Mouse (Mus musculus) R1 (cell line): ENCODE measurements at regions not wholly inside any gene's neighbourhood (a gene's known extent, or its start where the extent isn't known, plus 50 kb on each side); places are given as distances from the start of the nearest gene placed in this dataset.

Source experiments
- DNase-seq: peaks from one replicate; pipeline ENCODE4 v3.0.0-alpha.2; 2018; ENCODE audit warnings: low read depth, low spot score

GRCm38 (mm10) chr10:95124476-95124875 lies 179.8 kb upstream of the Plxnc1 start:
- DNase-seq, result no peak

GRCm38 (mm10) chr10:95120007-95120406 lies 175.4 kb upstream of the Plxnc1 start:
- DNase-seq, result no peak

- DNase-seq, result no peak
Measured at GRCm38 (mm10) chr10:95118786-95119351, 174.2 kb upstream of the Plxnc1 start.

- no peak for DNase-seq
Measured at GRCm38 (mm10) chr10:95117731-95118212, 173.1 kb upstream of the Plxnc1 start.

GRCm38 (mm10) chr10:95117041-95117730 lies 172.6 kb upstream of the Plxnc1 start:
- DNase-seq, result no peak

- peak; percentile 89 for DNase-seq
Measured at GRCm38 (mm10) chr10:95116579-95117011, 172.0 kb upstream of the Plxnc1 start.

GRCm38 (mm10) chr10:95112837-95113388 lies 168.3 kb upstream of the Plxnc1 start:
- no peak for DNase-seq

- DNase-seq, result peak; percentile 72
Measured at GRCm38 (mm10) chr10:95112231-95112774, 167.7 kb upstream of the Plxnc1 start.

- DNase-seq, result peak; percentile 59
Measured at GRCm38 (mm10) chr10:95110786-95111185, 166.2 kb upstream of the Plxnc1 start.

GRCm38 (mm10) chr10:95109576-95109975 lies 164.9 kb upstream of the Plxnc1 start:
- DNase-seq, result no peak

- DNase-seq, result no peak
Measured at GRCm38 (mm10) chr10:95107532-95108251, 163.1 kb upstream of the Plxnc1 start.

GRCm38 (mm10) chr10:95103808-95104207 lies 159.2 kb upstream of the Plxnc1 start:
- DNase-seq, result no peak

- DNase-seq, result no peak
Measured at GRCm38 (mm10) chr10:95102981-95103380, 158.3 kb upstream of the Plxnc1 start.

GRCm38 (mm10) chr10:95099906-95100305 lies 155.3 kb upstream of the Plxnc1 start:
- no peak for DNase-seq

- DNase-seq, result no peak
Measured at GRCm38 (mm10) chr10:95095847-95096246, 151.2 kb upstream of the Plxnc1 start.

- peak; percentile 22 for DNase-seq
Measured at GRCm38 (mm10) chr10:95094771-95095170, 150.1 kb upstream of the Plxnc1 start.

GRCm38 (mm10) chr10:95093266-95093665 lies 148.6 kb upstream of the Plxnc1 start:
- DNase-seq, result peak; percentile 25

- DNase-seq, result peak; percentile 65
Measured at GRCm38 (mm10) chr10:95091086-95091485, 146.5 kb upstream of the Plxnc1 start.

- no peak for DNase-seq
Measured at GRCm38 (mm10) chr10:95090641-95091040, 146.0 kb upstream of the Plxnc1 start.

GRCm38 (mm10) chr10:95090035-95090434 lies 145.4 kb upstream of the Plxnc1 start:
- peak; percentile 43 for DNase-seq

- DNase-seq, result peak; percentile 72
Measured at GRCm38 (mm10) chr10:95087864-95088570, 143.4 kb upstream of the Plxnc1 start.
